In genomic region chr12:85830691-85831090, GRCm38 (mm10) we compare ENCODE assay signal across 15 mouse cellular contexts. TPM values are rescaled to one million over a fixed set of nuclear protein-coding genes. Genes with fewer than 3 reads are reported as not detected.
A peak's percentile ranks its signal among the peaks of the same experiment; 100 is the strongest.
DNase-seq lines count a peak whose midpoint lies in the region; ATAC-seq and TF ChIP-seq lines count a peak whose summit lies in the region.
"Had no signal": no experiment of that assay in that cellular context is flagged by ENCODE, and none has a peak within 500 bp of the region (broad histone marks: within the 10 kb centered on the region; RNA-seq: fewer than 3 reads in every experiment).

No protein-coding gene starts in this region.

- 53% methylated on average over 3 of the region's 3 CpGs for WGBS in hindbrain, postnatal 0 days
- 64% methylated on average over 3 of the region's 3 CpGs for WGBS in hindbrain, embryonic 16.5 days
- WGBS in midbrain, embryonic 13.5 days = 93% methylated on average over 3 of the region's 3 CpGs

- no peak for ATAC-seq in hindbrain, postnatal 0 days
- ATAC-seq in hindbrain, embryonic 16.5 days = no peak
- ATAC-seq in midbrain, embryonic 13.5 days = no peak
- ATAC-seq: forebrain, embryonic 16.5 days had no signal

- H3K9me3 ChIP-seq in hindbrain, postnatal 0 days (ENCODE audit: low read length) = no peaks in the 10 kb centered on the region
- H3K9me3 ChIP-seq in hindbrain, embryonic 16.5 days (ENCODE audit: control insufficient read depth, low read length) = no peaks in the 10 kb centered on the region
- no peaks in the 10 kb centered on the region for H3K9me3 ChIP-seq in midbrain, embryonic 13.5 days
- H3K9me3 ChIP-seq: embryonic facial prominence, embryonic 15.5 days; hindbrain, embryonic 13.5 days; midbrain, embryonic 10.5 days had no signal

- no peak overlapping the region for H3K4me3 ChIP-seq in hindbrain, postnatal 0 days (ENCODE audit: low read length)
- H3K4me3 ChIP-seq in hindbrain, embryonic 16.5 days (ENCODE audit: low read length) = no peak overlapping the region
- no peak overlapping the region for H3K4me3 ChIP-seq in midbrain, embryonic 13.5 days (replicated peaks)
- H3K4me3 ChIP-seq: embryonic facial prominence, embryonic 15.5 days; hindbrain, embryonic 13.5 days; midbrain, embryonic 10.5 days had no signal

- H3K27me3 ChIP-seq in hindbrain, postnatal 0 days (ENCODE audit: insufficient read depth, low read length) = no peaks in the 10 kb centered on the region
- no peaks in the 10 kb centered on the region for H3K27me3 ChIP-seq in hindbrain, embryonic 16.5 days (replicated peaks; ENCODE audit: control insufficient read depth, insufficient read depth, low read length)
- H3K27me3 ChIP-seq in midbrain, embryonic 13.5 days = no peaks in the 10 kb centered on the region
- H3K27me3 ChIP-seq: embryonic facial prominence, embryonic 15.5 days; hindbrain, embryonic 13.5 days had no signal

- no peak for TF ChIP-seq CTCF in hindbrain, postnatal 0 days (IDR thresholded peaks at IDR 0.05; ENCODE audit: low read depth)

- no peak overlapping the region for H3K9ac ChIP-seq in hindbrain, postnatal 0 days (replicated peaks; ENCODE audit: low read length)
- no peak overlapping the region for H3K9ac ChIP-seq in hindbrain, embryonic 16.5 days (ENCODE audit: low read depth, low read length)
- no peak overlapping the region for H3K9ac ChIP-seq in midbrain, embryonic 13.5 days (replicated peaks)
- H3K9ac ChIP-seq: embryonic facial prominence, embryonic 15.5 days; hindbrain, embryonic 13.5 days had no signal

- H3K36me3 ChIP-seq in hindbrain, postnatal 0 days (ENCODE audit: insufficient read depth, low read length) = peaks cover 12% of the 10 kb centered on the region; the same call in 1 of the 2 replicates
- peaks cover 3% of the 10 kb centered on the region for H3K36me3 ChIP-seq in hindbrain, embryonic 16.5 days (ENCODE audit: control insufficient read depth, insufficient read depth, low read length)
- H3K36me3 ChIP-seq in midbrain, embryonic 13.5 days = peaks cover 32% of the 10 kb centered on the region

- H3K27ac ChIP-seq in hindbrain, postnatal 0 days = no peak overlapping the region
- H3K27ac ChIP-seq in hindbrain, embryonic 16.5 days (ENCODE audit: low read depth, low read length) = no peak overlapping the region
- no peak overlapping the region for H3K27ac ChIP-seq in midbrain, embryonic 13.5 days
- H3K27ac ChIP-seq: embryonic facial prominence, embryonic 15.5 days; hindbrain, embryonic 13.5 days; midbrain, embryonic 10.5 days had no signal

- H3K4me2 ChIP-seq in hindbrain, postnatal 0 days (ENCODE audit: low read depth, low read length) = no peak overlapping the region
- H3K4me2 ChIP-seq in hindbrain, embryonic 16.5 days (ENCODE audit: low read length) = no peak overlapping the region
- no peak overlapping the region for H3K4me2 ChIP-seq in midbrain, embryonic 13.5 days (replicated peaks)
- H3K4me2 ChIP-seq: embryonic facial prominence, embryonic 15.5 days; hindbrain, embryonic 13.5 days had no signal

- no peaks in the 10 kb centered on the region for H3K4me1 ChIP-seq in hindbrain, postnatal 0 days (ENCODE audit: insufficient read depth, low read length)
- H3K4me1 ChIP-seq in hindbrain, embryonic 16.5 days (ENCODE audit: control insufficient read depth, insufficient read depth, low read depth, low read length) = peaks cover 2% of the 10 kb centered on the region
- peaks cover 14% of the 10 kb centered on the region for H3K4me1 ChIP-seq in midbrain, embryonic 13.5 days (replicated peaks)
- H3K4me1 ChIP-seq: embryonic facial prominence, embryonic 15.5 days had no signal

- DNase-seq in adrenal gland, postnatal 10 days = peak; percentile 79
- no peak for DNase-seq in adrenal gland, adult 8-10 months
- DNase-seq in hindbrain, postnatal 0 days (ENCODE audit: low spot score) = peak; percentile 32
- peak; percentile 72 for DNase-seq in lung, postnatal 36 days
- DNase-seq in lung, postnatal 25 days (ENCODE audit: low spot score) = no peak
- no peak for DNase-seq in right cerebral cortex, postnatal 4 days
- DNase-seq: kidney, adult 8-10 months; spleen, adult 18-20 months; thymus, adult 18-20 months had no signal

RNA-seq across cellular contexts. Expression of gene Ttll5, which starts 6.2 kb away (rescaled TPM):
- total RNA-seq in adrenal gland, postnatal 10 days (2021) = 10 to 100 TPM; 13.1 to 24.7 TPM
- total RNA-seq in adrenal gland, adult 8-10 months (2022) = 10 to 100 TPM; 22.2 to 36.7 (median 27.8) TPM
- total RNA-seq in hindbrain, postnatal 0 days (2014; rRNA removed) = 10.2 and 23.9 TPM in 2 replicates
- polyA plus RNA-seq in hindbrain, postnatal 0 days (2015; fragmentation: Nextera tagmentation; extraction: Ambion mirVana) = 10.4 and 12.2 TPM in 2 replicates
- 11.0 and 12.6 TPM in 2 replicates for polyA plus RNA-seq in hindbrain, embryonic 16.5 days (2015; fragmentation: Nextera tagmentation; extraction: Ambion mirVana)
- 13.6 and 14.0 TPM in 2 replicates for polyA plus RNA-seq in midbrain, embryonic 13.5 days (2015; fragmentation: Nextera tagmentation; extraction: Ambion mirVana)

RNA-seq across cellular contexts. Expression of gene Erg28, which starts 6.3 kb away (rescaled TPM):
- 10 to 100 TPM; 31.6 to 34.4 TPM for total RNA-seq in adrenal gland, postnatal 10 days (2021)
- total RNA-seq in adrenal gland, adult 8-10 months (2022) = 10 to 100 TPM; 34.9 to 54.8 (median 47.3) TPM
- total RNA-seq in hindbrain, postnatal 0 days (2014; rRNA removed) = 79.8 and 96.2 TPM in 2 replicates
- 105 and 116 TPM in 2 replicates for polyA plus RNA-seq in hindbrain, postnatal 0 days (2015; fragmentation: Nextera tagmentation; extraction: Ambion mirVana)
- 109 and 114 TPM in 2 replicates for polyA plus RNA-seq in hindbrain, embryonic 16.5 days (2015; fragmentation: Nextera tagmentation; extraction: Ambion mirVana)
- polyA plus RNA-seq in midbrain, embryonic 13.5 days (2015; fragmentation: Nextera tagmentation; extraction: Ambion mirVana) = 92.9 and 93.0 TPM in 2 replicates

Comparison
In these comparisons a context has a peak if more than half of its experiments do, and no peak if none do; other contexts are left out.
1. DNase-seq: peak in adrenal gland, postnatal 10 days (single experiment), hindbrain, postnatal 0 days (single experiment) and lung, postnatal 36 days (single experiment); none in adrenal gland, adult 8-10 months (single experiment), lung, postnatal 25 days (single experiment) and right cerebral cortex, postnatal 4 days (single experiment).